Mouse (Mus musculus) mouse trophoblast stem cell (cell line): ENCODE data around the gene Cadm2.

Experiments used
- in situ Hi-C, 2 experiments: fragments of 300-500 bp; cut with MseI, MboI; formaldehyde crosslinking; loops; 2 replicates in 1 of 2; 3 replicates in 1 of 2; pipeline ENCODE4 v1.15.1; 2025

Gene Cadm2

DNA sequence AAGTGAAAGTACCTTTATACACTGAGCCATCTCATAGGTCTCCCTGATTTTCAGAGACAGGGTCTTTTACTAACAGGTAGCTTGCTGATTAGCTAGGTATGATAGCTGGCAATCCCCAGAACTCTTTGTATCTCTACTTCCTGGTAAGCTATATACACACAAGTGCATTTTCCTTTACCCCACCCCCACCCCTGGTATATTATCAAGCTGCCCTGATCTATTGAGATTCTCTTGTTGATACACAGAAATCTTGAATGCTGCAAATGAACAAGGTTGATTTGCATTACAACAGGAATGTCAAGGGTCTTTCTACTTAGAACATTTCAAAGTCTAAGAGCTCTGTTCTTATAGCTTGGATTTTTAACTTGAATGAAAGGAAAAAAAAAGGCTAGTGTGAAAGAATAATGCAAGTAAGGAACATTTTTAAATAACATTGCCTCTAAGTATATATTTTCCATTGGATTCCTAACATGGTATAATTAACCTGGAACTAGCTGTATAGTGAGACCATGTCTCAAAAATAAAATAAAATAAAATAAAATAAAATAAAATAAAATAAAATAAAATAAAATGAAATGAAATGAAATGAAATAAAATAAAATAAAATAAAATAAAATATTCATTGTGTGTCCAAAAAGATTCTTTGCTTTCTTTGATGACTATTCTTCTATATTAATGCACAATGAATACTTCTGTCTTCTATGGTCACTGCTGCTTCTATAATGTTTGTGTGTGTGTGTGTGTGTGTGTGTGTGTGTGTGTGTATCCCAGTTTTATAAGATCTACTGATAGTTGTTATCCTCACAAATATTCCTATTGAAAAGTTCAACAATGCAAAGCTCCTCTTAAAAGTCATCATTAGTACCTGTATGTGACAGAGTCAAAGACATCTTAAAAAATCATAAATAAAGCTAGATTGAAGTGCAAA lies 858.9 kb downstream of the Cadm2 start:
- in situ Hi-C loops, result no loop called here

DNA sequence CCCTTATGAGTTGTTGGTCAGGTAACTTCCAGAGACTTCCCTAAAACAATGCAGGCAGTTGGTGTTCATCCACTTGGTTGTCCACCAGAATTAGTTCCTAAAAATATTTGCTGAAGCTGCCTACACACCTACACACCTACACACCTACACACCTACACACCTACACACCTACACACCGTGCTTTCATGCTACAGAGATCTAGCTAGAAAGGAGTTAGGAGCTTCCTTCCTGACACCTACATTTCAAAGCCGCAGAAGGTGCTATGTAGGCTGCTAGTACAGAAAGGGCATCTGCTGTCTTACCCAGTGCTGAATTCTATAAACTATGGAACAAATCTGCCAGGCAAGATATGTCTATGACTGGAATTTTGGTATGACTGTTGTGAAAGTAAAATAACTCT lies 872.2 kb downstream of the Cadm2 start:
- in situ Hi-C loops, result no loop called here

DNA sequence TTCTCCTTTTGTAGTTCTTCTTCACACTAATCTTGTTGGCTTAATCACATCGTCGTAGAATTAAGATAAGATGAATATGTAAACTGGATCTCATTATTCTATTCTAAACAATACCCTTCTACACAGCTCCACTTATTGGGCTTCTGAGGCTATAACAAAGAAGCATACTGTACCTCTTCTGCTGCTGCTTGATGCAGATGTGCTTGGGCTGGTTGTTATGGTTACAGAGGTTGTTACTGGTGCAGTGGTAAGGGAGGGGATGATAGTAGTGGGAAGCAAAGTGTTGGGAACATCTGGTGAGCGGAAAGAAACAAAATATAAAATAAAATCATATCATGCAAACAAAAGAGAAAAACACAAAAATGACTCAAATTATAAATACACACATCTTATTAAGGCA lies 889.5 kb downstream of the Cadm2 start:
- in situ Hi-C loops, result no loop called here

DNA sequence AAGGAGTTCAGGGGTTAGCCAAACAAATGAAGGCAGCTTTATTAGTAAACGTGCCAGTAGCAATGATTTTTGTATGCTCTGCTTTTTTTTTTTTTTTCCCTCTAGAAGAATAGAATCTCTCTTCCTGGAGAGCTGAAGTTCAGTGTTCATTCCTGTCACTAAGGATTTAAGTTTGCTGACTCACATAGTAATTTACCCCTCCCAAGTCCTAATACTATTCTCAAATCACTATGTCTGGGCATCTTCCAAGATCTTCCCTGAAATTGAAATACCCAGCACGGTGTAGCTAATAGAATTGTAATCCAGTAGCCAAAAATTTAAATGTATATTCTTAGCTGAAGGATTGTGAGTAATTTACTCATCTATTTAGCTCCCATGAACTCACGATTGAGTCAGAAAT lies 914.2 kb downstream of the Cadm2 start:
- in situ Hi-C loops, result no loop called here

DNA sequence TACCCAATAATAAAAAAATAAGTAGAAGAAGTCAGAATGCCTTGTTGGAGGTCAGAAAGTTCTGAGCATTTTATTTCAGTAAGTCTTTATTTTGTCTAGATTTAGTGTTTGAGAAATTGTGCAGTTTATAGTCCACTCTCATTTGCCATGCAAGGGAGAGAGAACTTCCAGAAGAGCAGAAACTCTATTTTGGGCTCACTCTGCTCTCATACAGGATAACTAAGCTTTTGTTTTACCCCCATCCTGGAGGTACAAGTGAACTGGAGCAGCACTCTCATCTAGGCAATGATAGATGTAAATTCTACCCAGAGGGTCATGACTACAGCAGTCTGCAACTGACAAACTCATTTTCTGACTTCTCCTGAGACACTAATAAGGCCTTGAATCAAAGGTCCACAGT lies 925.9 kb downstream of the Cadm2 start:
- in situ Hi-C loops, result no loop called here

DNA sequence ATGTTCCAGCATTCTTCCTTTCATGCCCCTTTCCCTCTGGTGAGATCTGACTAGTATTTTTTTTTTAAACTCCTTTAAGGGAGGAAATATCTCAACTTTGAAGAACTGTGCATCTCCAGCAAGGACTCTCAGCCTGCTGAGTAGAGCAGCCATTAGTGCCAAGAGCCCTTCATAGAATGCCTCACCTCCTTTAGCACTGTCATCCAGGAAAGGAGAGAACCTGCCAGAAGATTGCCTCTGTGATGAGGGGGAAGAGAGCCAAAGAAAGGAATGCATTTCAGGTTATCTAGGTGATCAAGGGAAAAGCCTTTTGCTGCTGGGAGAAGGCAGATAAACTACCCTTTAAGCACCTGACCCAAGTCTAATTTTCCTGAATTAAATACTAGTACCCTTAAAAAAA lies 943.5 kb downstream of the Cadm2 start:
- in situ Hi-C loops, result no loop called here

DNA sequence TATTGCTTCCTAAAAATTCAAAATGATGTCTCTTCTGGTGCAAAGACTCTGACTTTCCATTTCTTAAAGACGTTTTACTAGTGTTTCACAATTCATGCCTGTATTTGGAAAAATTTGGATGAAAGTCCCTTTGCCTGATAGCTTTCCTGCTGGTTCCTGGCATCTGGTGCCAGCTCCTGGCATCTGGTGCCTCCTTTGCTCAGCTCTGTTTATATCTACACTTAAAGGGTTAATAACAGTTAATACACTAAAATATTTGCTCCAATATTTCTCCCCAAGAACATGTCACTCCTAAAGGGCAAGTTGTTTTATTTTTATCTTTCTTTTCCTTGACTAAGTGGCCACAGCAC lies 969.7 kb downstream of the Cadm2 start:
- in situ Hi-C loops, result no loop called here

DNA sequence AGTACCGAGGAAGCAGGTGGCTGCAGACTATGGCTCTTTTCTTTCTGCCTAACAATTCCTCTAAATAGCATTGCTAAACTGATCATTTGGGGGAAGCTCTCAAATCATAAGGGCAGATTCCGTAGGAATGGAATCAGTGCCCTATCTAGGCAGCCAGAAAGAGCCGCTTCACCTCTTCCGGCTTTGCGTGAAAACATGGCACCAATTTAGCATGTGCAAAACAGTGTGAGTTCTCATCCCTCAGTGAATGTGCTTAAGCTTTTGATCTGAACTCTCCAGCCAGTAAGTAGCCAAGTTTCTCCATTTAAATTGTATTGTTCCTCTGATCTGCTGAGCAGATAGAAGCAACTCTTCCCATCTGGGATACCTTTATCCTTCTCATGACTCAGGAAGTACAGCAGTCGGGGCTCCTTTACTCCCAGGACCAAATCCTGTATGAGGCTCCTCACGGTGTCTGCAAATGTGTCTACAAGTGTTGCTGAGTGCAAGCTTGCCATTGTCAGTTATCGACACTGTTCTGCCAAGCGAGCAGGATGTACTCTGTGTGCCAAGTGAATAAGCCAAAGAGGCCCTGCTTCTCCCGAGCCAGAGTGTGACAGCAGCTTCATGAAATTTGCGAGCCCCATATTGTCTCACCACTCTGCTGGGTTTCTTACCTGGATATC lies 970.2 kb downstream of the Cadm2 start:
- in situ Hi-C loops, result no loop called here

DNA sequence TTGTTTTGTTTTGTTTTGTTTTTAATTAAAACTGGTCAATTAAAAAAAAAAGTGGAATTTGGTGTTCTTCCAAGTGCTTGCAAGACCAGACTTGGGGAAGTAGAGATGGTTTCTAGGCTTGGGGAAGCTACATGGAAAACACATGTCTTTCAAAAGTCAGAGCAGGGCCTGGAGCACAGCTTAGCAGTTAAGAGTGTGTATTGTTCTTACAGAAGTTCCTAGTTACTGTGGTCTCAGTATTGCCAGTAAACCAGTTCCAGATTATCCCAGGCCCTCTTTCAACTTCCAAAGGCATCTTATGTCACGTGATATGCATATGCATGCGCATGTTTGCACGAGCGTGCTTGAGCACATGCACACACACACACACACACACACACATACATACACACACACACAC lies 972.9 kb downstream of the Cadm2 start:
- in situ Hi-C loops, result no loop called here

DNA sequence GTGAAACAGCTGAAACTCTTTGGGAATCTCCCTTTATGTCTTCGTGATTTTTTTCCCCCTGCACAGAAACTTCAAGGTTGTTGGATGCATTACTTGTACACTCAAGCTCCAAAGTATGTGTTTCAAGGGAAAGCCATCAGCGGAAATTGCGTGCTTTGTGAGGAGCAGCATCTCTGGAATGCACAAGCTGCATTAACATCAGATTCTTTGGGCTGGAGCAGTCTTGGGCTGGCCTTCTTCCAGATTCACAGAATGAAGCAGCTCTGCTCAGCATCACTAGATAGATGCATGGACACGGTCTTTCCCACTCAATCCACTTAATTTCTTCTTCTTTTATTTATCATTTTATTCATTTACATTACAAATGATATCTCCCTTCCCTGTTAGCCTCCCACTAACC lies 977.1 kb downstream of the Cadm2 start:
- in situ Hi-C loops, result no loop called here

DNA sequence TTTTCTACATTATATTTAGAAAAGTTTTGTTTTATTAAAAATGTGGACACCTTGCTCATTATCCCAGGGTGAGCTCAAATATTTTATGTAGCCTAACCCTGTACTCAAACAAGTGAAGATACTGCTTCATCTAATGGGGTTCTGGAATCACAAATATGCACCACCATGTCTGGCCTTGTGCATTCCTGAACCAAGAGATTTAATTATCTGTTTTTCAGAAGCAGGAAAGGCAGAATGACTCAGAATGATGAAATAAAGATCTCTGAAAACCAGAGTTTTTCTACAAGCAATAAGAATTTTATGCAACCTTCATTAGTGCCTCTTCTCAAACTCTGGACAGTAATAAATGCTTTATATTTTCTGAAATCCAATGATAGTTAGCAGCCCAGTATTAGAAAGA lies 993.2 kb downstream of the Cadm2 start:
- in situ Hi-C loops, result no loop called here

DNA sequence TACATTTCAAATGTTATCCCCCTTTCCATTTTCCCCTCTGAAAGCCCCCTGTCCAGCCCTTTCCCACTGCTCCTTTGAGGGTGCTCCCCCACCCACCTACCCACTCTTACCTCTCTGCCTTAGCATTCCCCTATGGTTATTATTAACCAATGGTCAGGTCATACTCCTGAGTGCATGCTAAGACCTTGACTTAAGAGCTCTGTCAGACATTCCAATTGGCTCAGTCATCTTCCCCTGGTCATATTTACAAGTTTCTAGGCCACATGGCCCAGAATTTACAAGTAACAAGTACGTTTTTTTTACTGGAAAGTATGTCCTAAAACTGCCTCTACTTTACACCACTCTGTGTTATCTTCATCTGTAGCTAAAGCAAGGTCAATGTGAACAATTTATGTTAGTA lies 998.3 kb downstream of the Cadm2 start:
- in situ Hi-C loops, result no loop called here

DNA sequence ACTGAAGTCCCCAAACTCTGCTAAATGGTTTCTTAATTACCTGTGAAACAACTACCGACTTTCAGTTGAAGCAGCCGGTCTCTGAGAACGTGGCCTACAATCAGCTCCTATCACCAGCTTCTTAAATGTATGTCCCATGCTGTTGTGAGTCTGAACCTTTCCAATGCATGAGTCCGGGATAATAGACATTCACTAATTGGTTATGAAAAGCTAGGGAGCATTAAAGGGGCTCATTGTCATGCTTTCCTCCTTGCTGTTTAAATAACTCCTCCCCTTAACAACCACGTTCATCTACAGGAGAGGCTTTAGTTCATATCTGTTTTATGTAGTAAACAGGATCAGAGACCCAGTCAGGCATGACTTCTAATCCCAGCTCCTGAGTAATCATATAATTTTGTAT lies 1008.1 kb downstream of the Cadm2 start:
- in situ Hi-C loops, result no loop called here
